Mouse (Mus musculus) liver, embryonic 16.5 days (tissue): ENCODE data around the gene Fbrsl1. TPM values are rescaled to one million over a fixed set of nuclear protein-coding genes. Genes with fewer than 3 reads are reported as not detected.
A peak's percentile ranks its signal among the peaks of the same experiment; 100 is the strongest.

Source experiments
- ATAC-seq: fragments of 200-750 bp; cut with Nextera tagmentation; 2 replicates; pipeline ENCODE4 v1.8.0; 2017; ENCODE audit warnings: low read depth, mild to moderate bottlenecking, moderate number of reproducible peaks, moderate library complexity
- H3K27ac ChIP-seq: fragments of 300-500 bp; sonication (generic); 2 replicates; pipeline ENCODE4 v1.5.1; 2014; ENCODE audit warnings: mild to moderate bottlenecking, low read length
- H3K27me3 ChIP-seq: fragments of 300-500 bp; sonication (generic); 2 replicates; pipeline ENCODE4 v1.6.1; 2014; ENCODE audit warnings: low read depth, low read length, mixed read lengths; ENCODE audit not compliant: control insufficient read depth, insufficient read depth
- H3K36me3 ChIP-seq: fragments of 300-500 bp; sonication (generic); 2 replicates; pipeline ENCODE4 v1.6.1; 2014; ENCODE audit warnings: mild to moderate bottlenecking; ENCODE audit not compliant: control insufficient read depth, insufficient read depth
- H3K4me1 ChIP-seq: fragments of 300-500 bp; sonication (generic); 2 replicates; pipeline ENCODE4 v1.6.1; 2014; ENCODE audit warnings: low read depth, low read length, mixed read lengths; ENCODE audit not compliant: control insufficient read depth
- H3K4me2 ChIP-seq: fragments of 300-500 bp; sonication (generic); 2 replicates; pipeline ENCODE4 v1.6.1; 2014; ENCODE audit warnings: low read depth, low read length, mixed read lengths
- H3K4me3 ChIP-seq: fragments of 300-500 bp; sonication (generic); 2 replicates; pipeline ENCODE4 v1.5.1; 2014; ENCODE audit warnings: low read depth, mild to moderate bottlenecking, low read length
- H3K9ac ChIP-seq: fragments of 300-500 bp; sonication (generic); 2 replicates; pipeline ENCODE4 v1.6.1; 2014; ENCODE audit warnings: low read depth, low read length
- H3K9me3 ChIP-seq: fragments of 300-500 bp; sonication (generic); replicated peaks from 2 replicates; pipeline ENCODE4 v1.6.1; 2016; ENCODE audit warnings: low read length; ENCODE audit not compliant: control insufficient read depth
- WGBS: fragments of 180-500 bp; shearing (Covaris S2); extraction: QIAGEN DNeasy Blood & Tissue Kit; methylation state at CpG from one replicate; pipeline ENCODE4 v1.1.7; 2014; ENCODE audit not compliant: insufficient replicate concordance; 5-methylcytosine and 5-hydroxymethylcytosine counted together
- polyA plus RNA-seq: library from polyadenylated mRNA; unstranded; fragments of >200 nt; fragmentation: Nextera tagmentation; extraction: Ambion mirVana; gene quantifications from 2 replicates; pipeline ENCODE4 v1.2.1, GENCODE M21; 2015

Gene Fbrsl1
- polyA plus RNA-seq, 1 experiment from 2014 or later, result 2.2 TPM

DNA sequence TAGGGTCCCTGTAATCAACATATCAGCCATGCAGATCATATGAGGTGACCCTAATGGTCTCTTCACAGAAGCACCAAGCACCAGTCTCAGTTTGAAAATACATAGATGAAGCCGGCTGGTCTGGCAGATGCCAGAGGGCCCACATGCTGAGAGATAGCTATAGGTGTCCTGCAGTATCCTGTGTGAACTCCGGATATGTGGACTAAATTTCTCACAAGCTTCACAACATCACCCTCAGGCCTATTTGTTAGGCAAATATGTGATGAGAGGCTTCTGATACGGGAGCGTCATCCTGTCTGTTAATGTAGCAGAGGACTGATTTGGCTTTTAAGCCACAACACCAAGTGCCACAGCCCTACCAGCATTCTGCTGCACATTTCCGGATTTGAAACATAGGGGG, 37.9 kb downstream of the Fbrsl1 start:
- no peak for ATAC-seq
- no peak overlapping the region for H3K27ac ChIP-seq
- 68% methylated on average over 5 of the region's 5 CpGs for WGBS
- no peak overlapping the region for H3K4me3 ChIP-seq
- H3K4me1 ChIP-seq, result peaks cover 4% of the 10 kb centered on the region; the same call in 1 of the 2 replicates
- H3K4me2 ChIP-seq, result no peak overlapping the region
- no peak overlapping the region for H3K9ac ChIP-seq
- no peaks in the 10 kb centered on the region for H3K9me3 ChIP-seq
- H3K36me3 ChIP-seq, result no peaks in the 10 kb centered on the region
- no peaks in the 10 kb centered on the region for H3K27me3 ChIP-seq

DNA sequence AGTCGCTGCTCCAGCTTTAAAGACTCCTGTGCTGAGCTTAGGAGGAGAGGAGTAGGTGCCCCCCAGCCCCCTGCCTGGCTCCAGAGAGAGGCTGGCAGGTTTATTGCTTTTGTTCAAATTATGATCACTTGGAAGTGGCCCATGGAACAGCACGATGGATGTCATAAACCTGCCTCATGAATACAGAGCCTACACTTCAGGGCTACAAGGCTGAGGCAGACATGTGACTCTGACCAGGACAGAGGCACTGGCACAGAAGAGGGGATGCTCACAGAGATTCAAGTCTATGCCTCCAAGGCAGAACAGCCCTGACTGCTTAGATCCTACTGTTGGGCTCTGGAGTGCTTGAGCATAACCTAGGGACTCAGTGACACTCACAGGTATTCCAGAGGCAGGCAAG, 39.3 kb downstream of the Fbrsl1 start:
- H3K27ac ChIP-seq, result no peak overlapping the region
- no peaks in the 10 kb centered on the region for H3K9me3 ChIP-seq
- H3K9ac ChIP-seq, result no peak overlapping the region
- H3K4me2 ChIP-seq, result no peak overlapping the region
- ATAC-seq, result no peak
- H3K36me3 ChIP-seq, result no peaks in the 10 kb centered on the region
- peaks cover 4% of the 10 kb centered on the region; the same call in 1 of the 2 replicates for H3K4me1 ChIP-seq
- WGBS, result 82% methylated on average over 2 of the region's 2 CpGs
- no peaks in the 10 kb centered on the region for H3K27me3 ChIP-seq
- H3K4me3 ChIP-seq, result no peak overlapping the region

DNA sequence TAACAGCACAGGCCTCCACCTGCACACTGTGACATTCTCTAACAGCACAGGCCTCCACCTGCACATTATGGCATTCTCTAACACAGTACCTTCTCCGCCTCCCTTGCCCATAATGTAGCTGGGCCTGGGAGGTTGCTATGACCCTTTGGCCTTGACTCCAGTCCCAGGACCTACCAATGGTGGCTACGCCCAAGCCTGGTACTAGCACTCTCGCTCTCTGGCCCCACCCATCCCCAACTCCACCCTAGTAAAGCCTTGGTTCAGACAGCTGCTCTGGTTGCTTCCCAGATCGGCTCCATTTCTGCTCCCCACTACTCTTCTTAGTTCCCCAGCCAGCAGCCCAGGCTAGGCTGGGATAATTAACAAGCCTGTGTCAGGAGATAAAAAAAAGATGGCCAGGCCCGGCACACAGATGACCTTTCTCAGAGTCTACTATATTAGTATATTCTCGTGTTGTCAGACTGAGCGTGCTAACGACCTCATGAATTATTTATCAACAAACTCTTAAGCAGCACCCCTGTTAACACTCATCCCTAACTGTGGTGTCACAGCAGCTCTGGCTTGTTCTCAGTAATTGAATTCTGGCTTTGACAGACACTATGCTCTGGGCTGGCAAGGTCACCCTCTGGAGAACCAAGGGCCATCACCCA, 42.1 kb downstream of the Fbrsl1 start:
- Histone ChIP-seq H3K4me3 (no peak overlapping the region), H3K36me3 (no peaks in the 10 kb centered on the region), H3K9ac (no peak overlapping the region), H3K27me3 (no peaks in the 10 kb centered on the region), H3K4me1 (peaks cover 4% of the 10 kb centered on the region; the same call in 1 of the 2 replicates), H3K27ac (no peak overlapping the region), H3K9me3 (no peaks in the 10 kb centered on the region), H3K4me2 (no peak overlapping the region)
- WGBS, result 62% methylated on average over 8 of the region's 8 CpGs
- ATAC-seq, result no peak

DNA sequence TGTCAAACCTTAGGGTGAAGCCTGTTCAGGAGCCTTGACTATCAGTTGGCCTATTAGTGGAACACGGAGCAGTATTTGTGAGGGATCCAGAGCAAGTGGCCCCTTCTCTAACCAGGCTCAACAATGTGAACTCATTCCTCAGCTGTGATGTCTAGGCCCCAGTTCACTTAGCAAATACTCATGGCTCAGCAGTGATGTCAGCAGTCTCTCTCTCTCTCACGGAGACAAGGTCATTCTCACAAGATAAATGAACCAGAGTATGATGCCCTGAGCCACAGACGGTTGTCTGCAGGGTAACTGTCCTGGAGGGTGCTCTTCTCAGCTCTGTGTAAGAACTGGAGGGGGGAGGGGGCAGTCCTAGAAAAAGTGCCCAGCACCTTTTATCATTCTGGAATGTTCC, 44.4 kb downstream of the Fbrsl1 start:
- no peak overlapping the region for H3K4me2 ChIP-seq
- peaks cover 4% of the 10 kb centered on the region; the same call in 1 of the 2 replicates for H3K4me1 ChIP-seq
- H3K27ac ChIP-seq, result no peak overlapping the region
- H3K9ac ChIP-seq, result no peak overlapping the region
- H3K9me3 ChIP-seq, result no peaks in the 10 kb centered on the region
- no peaks in the 10 kb centered on the region for H3K27me3 ChIP-seq
- 45% methylated on average over 3 of the region's 3 CpGs for WGBS
- no peaks in the 10 kb centered on the region for H3K36me3 ChIP-seq
- no peak overlapping the region for H3K4me3 ChIP-seq
- ATAC-seq, result no peak

DNA sequence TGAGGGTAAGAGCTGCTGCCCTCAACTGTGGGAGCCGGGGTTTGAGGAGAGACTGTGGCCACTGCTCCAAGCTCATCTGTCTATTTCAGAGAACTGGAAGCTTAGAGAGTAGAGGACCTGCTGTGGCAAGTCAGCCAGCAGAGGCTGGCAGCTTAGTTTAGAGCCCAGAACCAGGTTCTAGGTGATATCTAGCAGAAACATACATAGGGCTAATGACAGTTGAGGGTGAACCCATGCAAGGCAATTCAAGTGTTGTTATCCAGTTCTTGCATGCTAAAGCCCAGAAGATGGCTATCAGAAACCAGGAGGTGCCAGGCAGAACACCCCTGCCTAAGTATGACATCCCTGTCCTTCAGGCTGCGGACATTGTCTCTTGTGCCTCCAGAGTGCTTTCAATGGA, 45.7 kb downstream of the Fbrsl1 start:
- no peak overlapping the region for H3K4me2 ChIP-seq
- H3K9me3 ChIP-seq, result no peaks in the 10 kb centered on the region
- ATAC-seq, result no peak
- H3K4me1 ChIP-seq, result peaks cover 4% of the 10 kb centered on the region; the same call in 1 of the 2 replicates
- 65% methylated on average over 2 of the region's 2 CpGs for WGBS
- H3K27ac ChIP-seq, result no peak overlapping the region
- H3K27me3 ChIP-seq, result no peaks in the 10 kb centered on the region
- H3K9ac ChIP-seq, result no peak overlapping the region
- no peak overlapping the region for H3K4me3 ChIP-seq
- no peaks in the 10 kb centered on the region for H3K36me3 ChIP-seq

DNA sequence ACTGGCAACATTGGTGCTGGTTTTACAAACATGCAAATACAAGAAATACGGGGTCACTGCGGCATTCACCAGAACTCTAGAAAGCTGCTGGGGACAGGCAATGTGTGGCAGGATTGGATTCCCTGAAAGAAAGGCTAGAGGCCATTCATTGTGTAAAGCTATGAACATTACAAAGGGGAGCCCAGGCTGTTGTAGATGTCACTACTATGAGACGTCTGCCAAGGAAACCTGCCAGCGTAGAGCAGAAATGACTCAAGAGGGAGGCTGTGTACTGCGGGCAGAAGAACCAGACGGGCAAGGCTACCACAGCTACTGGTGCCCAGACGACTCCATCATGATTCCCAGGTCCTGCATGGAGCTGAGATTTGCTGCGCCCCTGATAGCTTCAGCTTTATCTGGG, 47.2 kb downstream of the Fbrsl1 start:
- peaks cover 1% of the 10 kb centered on the region; the same call in 1 of the 2 replicates for H3K4me1 ChIP-seq
- H3K9me3 ChIP-seq, result no peaks in the 10 kb centered on the region
- no peak for ATAC-seq
- 80% methylated on average over 8 of the region's 8 CpGs for WGBS
- H3K27me3 ChIP-seq, result no peaks in the 10 kb centered on the region
- no peaks in the 10 kb centered on the region for H3K36me3 ChIP-seq
- H3K9ac ChIP-seq, result no peak overlapping the region
- H3K27ac ChIP-seq, result no peak overlapping the region
- H3K4me3 ChIP-seq, result no peak overlapping the region
- H3K4me2 ChIP-seq, result no peak overlapping the region

DNA sequence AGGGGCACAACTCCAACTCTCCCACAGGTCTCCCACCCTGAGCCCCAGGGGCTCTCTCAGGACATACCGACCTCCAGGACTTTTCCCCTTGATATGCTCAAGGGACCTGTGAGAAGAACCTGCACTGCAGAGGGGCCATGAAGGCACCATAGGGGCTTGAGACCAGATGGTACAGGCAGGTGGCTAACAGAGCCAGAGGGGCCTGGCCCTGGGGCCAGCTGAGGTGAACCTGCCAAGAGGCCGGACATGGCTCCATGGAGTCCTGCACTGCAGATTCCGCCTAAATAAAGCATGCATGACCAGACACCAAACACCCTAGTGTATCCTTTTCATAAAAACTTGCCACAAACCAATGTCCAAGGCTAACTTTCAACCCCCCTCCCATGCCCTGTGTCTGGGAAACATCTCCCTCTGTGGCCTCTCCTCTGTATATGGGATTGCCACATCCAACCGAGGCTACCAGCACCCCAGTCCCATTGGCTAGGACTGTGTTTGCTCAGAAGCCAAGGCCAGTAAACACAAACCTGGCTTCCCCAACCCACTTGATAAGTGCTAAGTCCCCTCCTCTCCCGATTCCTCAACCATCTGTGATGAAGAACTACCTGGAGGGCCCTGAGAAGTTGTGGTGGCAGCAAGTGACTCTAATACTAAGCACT, 53.2 kb downstream of the Fbrsl1 start:
- H3K4me1 ChIP-seq, result peaks cover 3% of the 10 kb centered on the region; the same call in 1 of the 2 replicates
- peak; percentile 74 for ATAC-seq
- H3K9ac ChIP-seq, result no peak overlapping the region
- H3K4me2 ChIP-seq, result no peak overlapping the region
- H3K27me3 ChIP-seq, result no peaks in the 10 kb centered on the region
- H3K36me3 ChIP-seq, result no peaks in the 10 kb centered on the region
- no peak overlapping the region for H3K27ac ChIP-seq
- H3K4me3 ChIP-seq, result no peak overlapping the region
- WGBS, result 58% methylated on average over 5 of the region's 5 CpGs
- H3K9me3 ChIP-seq, result no peaks in the 10 kb centered on the region

DNA sequence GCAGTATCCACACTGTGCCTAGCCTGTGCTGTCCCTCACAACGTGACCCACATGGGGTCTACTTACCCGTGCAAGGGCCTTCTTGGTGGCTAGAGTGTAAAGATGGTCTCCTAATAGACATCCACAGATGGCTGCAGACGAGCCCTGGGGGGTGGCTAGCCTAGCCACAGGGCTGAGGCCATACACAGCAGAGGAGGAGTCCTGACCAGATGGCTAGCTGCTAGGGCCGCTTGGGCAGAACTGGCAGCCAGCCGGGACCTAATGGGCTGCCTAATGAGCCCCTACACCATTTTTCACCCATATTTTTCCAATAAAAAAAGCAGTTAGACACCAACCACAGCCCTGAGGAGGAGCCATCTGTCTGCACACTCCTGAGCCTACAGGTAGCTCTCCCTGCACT, 55.6 kb downstream of the Fbrsl1 start:
- H3K27ac ChIP-seq, result no peak overlapping the region
- H3K27me3 ChIP-seq, result no peaks in the 10 kb centered on the region
- H3K9me3 ChIP-seq, result no peaks in the 10 kb centered on the region
- no peak for ATAC-seq
- no peaks in the 10 kb centered on the region for H3K36me3 ChIP-seq
- 73% methylated on average over 5 of the region's 5 CpGs for WGBS
- H3K4me2 ChIP-seq, result no peak overlapping the region
- H3K4me1 ChIP-seq, result peaks cover 3% of the 10 kb centered on the region; the same call in 1 of the 2 replicates
- no peak overlapping the region for H3K4me3 ChIP-seq
- H3K9ac ChIP-seq, result no peak overlapping the region

DNA sequence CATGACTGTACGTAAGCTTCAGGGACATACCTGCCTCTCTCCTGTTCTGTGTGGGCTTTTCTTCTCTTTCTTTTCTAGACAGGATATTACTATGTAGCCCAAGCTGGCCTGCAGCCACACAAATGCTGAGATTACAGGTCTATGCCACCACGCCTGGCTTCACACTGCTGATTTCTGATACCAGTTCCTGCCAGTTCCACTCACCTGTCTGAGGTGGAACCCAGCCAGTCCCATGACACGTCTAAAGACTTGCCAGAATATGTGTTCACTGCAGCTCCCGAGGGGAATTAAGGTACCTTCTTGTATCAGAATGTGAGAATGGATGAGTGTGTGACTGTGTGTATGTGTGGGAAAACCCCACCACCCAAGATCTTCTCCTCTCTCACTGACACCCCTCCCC, 57.7 kb downstream of the Fbrsl1 start:
- no peak for ATAC-seq
- Histone ChIP-seq H3K36me3 (no peaks in the 10 kb centered on the region), H3K4me2 (no peak overlapping the region), H3K4me1 (peaks cover 10% of the 10 kb centered on the region), H3K27ac (no peak overlapping the region), H3K9ac (no peak overlapping the region), H3K27me3 (peaks cover 19% of the 10 kb centered on the region), H3K9me3 (no peaks in the 10 kb centered on the region), H3K4me3 (no peak overlapping the region)
- WGBS, result 63% methylated on average over 4 of the region's 4 CpGs
